Mouse (Mus musculus) C2C12 (cell line): ENCODE results near the gene Nrxn3. TPM values are rescaled to one million over a fixed set of nuclear protein-coding genes. Genes with fewer than 3 reads are reported as not detected.

Experiments used
- H3K27me3 ChIP-seq: one replicate; pipeline ENCODE4 v1.6.1; 2011; ENCODE audit not compliant: control insufficient read depth, insufficient read depth, insufficient read length
- H3K36me3 ChIP-seq: one replicate; pipeline ENCODE4 v1.6.1; 2011; ENCODE audit not compliant: control insufficient read depth, insufficient read depth
- H3K4me3 ChIP-seq: one replicate; pipeline ENCODE4 v1.5.1; 2011; ENCODE audit warnings: mild to moderate bottlenecking, control low read depth; ENCODE audit not compliant: poor library complexity, insufficient read depth, severe bottlenecking
- H3K79me2 ChIP-seq: one replicate; pipeline ENCODE4 v1.6.1; 2011; ENCODE audit not compliant: control insufficient read depth, insufficient read depth
- H3K79me3 ChIP-seq: one replicate; pipeline ENCODE4 v1.6.1; 2011; ENCODE audit warnings: low read depth, control low read depth
- H3ac ChIP-seq: one replicate; pipeline ENCODE3; 2011; ENCODE audit warnings: low read depth; ENCODE audit not compliant: control insufficient read depth, insufficient read length
- CEBPB ChIP-seq: IDR thresholded peaks from one replicate; pipeline ENCODE4 v1.6.1; 2011; ENCODE audit warnings: low read depth, mild to moderate bottlenecking, control low read depth, moderate library complexity
- CTCF ChIP-seq: IDR thresholded peaks from one replicate; pipeline ENCODE4 v1.5.1; 2011; ENCODE audit not compliant: control insufficient read depth, insufficient read depth, insufficient read length
- FOSL1 ChIP-seq: IDR thresholded peaks from one replicate; pipeline ENCODE4 v1.8.0; 2011; ENCODE audit warnings: mild to moderate bottlenecking, low read length; ENCODE audit not compliant: poor library complexity, insufficient read depth, severe bottlenecking
- MAX ChIP-seq: IDR thresholded peaks from one replicate; pipeline ENCODE4 v1.6.1; 2011; ENCODE audit warnings: mild to moderate bottlenecking, control low read depth
- MYOD1 ChIP-seq: IDR thresholded peaks from one replicate; pipeline ENCODE4 v1.6.1; 2011; ENCODE audit warnings: low read depth; ENCODE audit not compliant: control insufficient read depth, insufficient read length
- MYOG ChIP-seq: IDR thresholded peaks from one replicate; pipeline ENCODE4 v1.6.1; 2011; ENCODE audit not compliant: control insufficient read depth, insufficient read length; ENCODE audit errors: extremely low read depth
- USF1 ChIP-seq: IDR thresholded peaks from one replicate; pipeline ENCODE4 v1.6.1; 2011; ENCODE audit warnings: low read depth, mild to moderate bottlenecking, control low read depth, moderate library complexity
- polyA plus RNA-seq: library from polyadenylated mRNA; unstranded; fragments of >200 nt; fragmentation: generic; extraction: Trizol; gene quantifications from one replicate; pipeline ENCODE4 v1.2.1, GENCODE M21; 2012; ENCODE audit warnings: missing spikeins

Nrxn3 gene
- polyA plus RNA-seq, 1 experiment = 0.01 TPM

DNA sequence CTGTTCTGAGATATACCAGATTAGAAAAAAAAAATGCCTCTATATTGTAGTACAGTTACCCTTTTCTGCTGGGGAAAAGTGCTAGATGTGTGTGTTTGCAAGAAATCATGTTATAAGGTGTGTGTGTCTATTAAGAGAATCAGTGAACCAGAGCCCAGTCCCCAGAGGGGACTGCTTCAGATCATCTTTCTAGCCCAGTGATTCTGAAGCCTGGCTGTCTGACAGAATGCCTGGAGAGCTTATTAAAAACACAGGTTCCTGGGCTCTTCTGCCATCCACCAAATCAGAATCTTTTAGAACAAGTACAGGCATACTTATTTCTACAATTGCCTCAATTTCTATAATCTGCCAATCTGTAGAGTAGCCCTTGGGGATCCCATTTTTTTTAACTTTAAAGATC is 349.8 kb downstream of the Nrxn3 start:
- H3K79me2 ChIP-seq = no peaks in the 10 kb centered on the region

DNA sequence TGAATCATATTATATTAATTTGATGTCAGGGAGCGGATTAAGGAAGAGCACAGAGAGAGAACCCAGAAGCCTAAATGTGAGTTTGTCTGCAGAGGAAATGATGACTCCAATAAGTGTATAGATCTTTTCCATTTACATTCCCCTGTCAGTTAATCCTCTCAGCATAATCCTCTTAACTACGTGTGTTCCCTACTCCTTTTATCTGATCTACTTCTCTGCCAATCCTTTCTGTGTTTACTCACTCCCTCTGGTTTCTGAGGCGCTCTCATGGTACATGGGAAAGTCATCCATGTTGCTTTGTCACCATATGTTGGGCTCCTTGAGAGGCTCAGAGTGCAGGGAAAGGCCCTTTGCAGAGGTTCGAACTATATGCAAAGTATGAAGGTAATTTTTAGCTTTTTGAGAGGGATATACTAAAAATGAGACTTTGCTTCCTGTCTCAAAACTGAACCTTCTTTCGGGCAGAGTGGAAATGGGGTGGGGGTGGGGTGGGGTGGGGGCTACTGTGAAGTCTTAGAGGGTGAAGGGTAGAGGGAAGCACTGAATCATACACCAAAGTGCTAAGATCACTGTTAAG is 350.6 kb downstream of the Nrxn3 start:
- Histone ChIP-seq H3K27me3 (no peaks in the 10 kb centered on the region), H3ac (no peak overlapping the region), H3K36me3 (no peaks in the 10 kb centered on the region), H3K4me3 (no peak overlapping the region), H3K79me3 (no peaks in the 10 kb centered on the region), H3K79me2 (no peaks in the 10 kb centered on the region)
- TF ChIP-seq CEBPB (no peak), CTCF (no peak), FOSL1 (no peak), MYOG (no peak), USF1 (no peak), MYOD1 (no peak)

More for the DNA sequence above, 349.8 kb downstream of the Nrxn3 start:
- TF ChIP-seq MYOD1 (no peak), MYOG (no peak), USF1 (no peak), MAX (no peak), CEBPB (no peak), CTCF (no peak), FOSL1 (no peak)
- Histone ChIP-seq H3K36me3 (no peaks in the 10 kb centered on the region), H3ac (no peak overlapping the region), H3K4me3 (no peak overlapping the region), H3K27me3 (no peaks in the 10 kb centered on the region), H3K79me3 (no peaks in the 10 kb centered on the region)

DNA sequence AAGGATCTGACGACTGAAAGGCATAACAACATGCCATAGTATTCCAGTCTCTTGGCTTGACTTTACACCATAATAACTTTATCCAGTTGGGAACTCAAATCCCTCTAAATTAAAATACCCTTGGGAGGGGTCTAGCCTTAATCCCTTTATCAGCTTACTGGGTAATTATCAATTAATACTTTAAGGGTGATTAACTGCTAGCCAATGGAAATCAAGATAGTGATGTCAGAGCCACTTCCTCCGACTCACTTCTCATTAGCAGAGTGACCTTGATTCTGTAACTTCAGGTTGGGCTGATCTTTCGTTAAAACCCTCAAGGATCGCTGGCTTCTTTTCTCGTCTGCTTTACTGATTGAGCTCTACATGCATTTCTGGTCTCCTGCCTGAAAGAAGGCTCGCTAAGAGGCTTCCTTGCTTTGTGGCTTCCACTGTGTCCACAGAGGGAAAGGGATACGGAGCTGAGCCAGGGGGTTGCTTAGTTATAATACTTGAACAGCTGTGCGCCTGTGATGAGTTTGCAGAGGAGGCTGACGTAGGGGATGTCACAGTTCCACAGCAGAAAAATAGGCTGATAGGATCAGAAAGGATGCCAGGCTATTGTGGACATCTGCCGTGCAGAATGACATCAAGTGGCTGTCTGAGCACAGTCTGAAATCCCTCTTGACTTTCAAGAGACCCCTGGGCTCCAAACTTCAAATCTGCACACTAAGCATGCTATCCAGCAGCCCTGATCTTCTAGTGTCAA is 352.0 kb downstream of the Nrxn3 start:
- Histone ChIP-seq H3K36me3 (no peaks in the 10 kb centered on the region), H3K27me3 (no peaks in the 10 kb centered on the region), H3K79me3 (no peaks in the 10 kb centered on the region), H3K79me2 (no peaks in the 10 kb centered on the region), H3ac (no peak overlapping the region), H3K4me3 (no peak overlapping the region)
- TF ChIP-seq USF1 = no peak
- TF ChIP-seq CTCF = no peak
- no peak for TF ChIP-seq MAX
- no peak for TF ChIP-seq MYOD1
- no peak for TF ChIP-seq CEBPB
- no peak for TF ChIP-seq FOSL1
- no peak for TF ChIP-seq MYOG

DNA sequence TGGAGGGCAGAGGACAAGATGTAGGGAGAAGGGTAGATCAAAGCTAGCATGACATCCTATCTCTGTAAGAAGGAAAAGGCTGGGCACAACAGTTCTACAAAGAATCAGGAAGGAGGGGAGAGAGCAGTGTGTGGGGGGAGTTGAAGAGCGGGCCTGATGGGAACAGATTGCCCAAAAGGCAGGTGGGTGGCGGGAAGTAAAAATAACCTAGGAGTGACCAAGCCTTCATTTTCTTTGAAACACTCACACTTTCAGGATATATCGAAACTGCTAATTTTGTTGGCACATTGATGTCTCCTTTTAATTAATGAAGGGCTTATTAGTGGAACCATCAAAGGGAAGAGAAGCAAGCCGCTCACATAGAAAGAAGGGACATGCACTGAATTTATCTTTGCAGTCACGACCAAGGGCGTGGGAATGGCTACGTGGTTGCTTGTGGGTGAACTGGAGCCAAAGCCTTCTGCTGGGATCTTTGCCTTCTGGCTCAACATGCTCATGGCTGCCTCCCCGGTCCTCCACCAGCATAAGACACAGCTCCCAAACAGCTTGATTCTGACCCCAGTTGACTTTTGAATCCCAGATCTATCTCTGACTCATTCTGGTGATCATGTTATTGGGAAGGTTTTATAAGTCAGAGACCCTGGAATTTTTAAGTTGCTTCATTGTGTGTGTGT is 371.3 kb downstream of the Nrxn3 start:
- no peak overlapping the region for H3ac ChIP-seq
- TF ChIP-seq MYOD1 (no peak), USF1 (no peak), CTCF (no peak), MYOG (no peak), FOSL1 (no peak), MAX (no peak), CEBPB (no peak)
- H3K79me3 ChIP-seq = no peaks in the 10 kb centered on the region
- no peak overlapping the region for H3K4me3 ChIP-seq
- no peaks in the 10 kb centered on the region for H3K27me3 ChIP-seq
- H3K79me2 ChIP-seq = no peaks in the 10 kb centered on the region
- H3K36me3 ChIP-seq = no peaks in the 10 kb centered on the region

DNA sequence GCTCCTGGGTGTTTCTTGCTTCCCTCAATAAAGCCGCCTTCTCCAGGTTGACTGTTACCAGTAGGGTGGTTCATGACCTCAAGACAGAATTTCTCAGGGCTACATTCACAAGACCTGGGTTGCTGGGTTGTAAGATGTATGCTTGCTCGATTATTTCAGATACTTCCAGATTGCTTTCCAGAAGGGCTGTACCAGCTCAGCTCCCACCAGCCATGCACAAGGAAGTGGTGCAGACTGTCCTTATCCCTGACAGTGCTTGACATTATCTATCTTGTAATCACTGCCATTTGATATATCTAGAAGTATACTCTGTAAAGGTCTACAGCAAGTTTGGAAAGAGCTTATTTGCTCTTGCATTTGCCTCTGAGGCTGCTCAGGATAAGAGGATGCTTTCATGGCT is 374.9 kb downstream of the Nrxn3 start:
- H3K4me3 ChIP-seq = no peak overlapping the region
- no peak overlapping the region for H3ac ChIP-seq
- H3K79me2 ChIP-seq = no peaks in the 10 kb centered on the region
- H3K36me3 ChIP-seq = no peaks in the 10 kb centered on the region
- no peaks in the 10 kb centered on the region for H3K27me3 ChIP-seq
- TF ChIP-seq FOSL1 (no peak), CTCF (no peak), CEBPB (no peak), USF1 (no peak), MYOG (no peak), MYOD1 (no peak), MAX (no peak)
- H3K79me3 ChIP-seq = no peaks in the 10 kb centered on the region
